Mouse (Mus musculus) liver, embryonic 12.5 days (tissue): ENCODE measurements around the gene Elmo1. TPM values are rescaled to one million over a fixed set of nuclear protein-coding genes. Genes with fewer than 3 reads are reported as not detected.

ENCODE experiments used
- ATAC-seq: fragments of 200-750 bp; cut with Nextera tagmentation; 2 replicates; pipeline ENCODE4 v1.8.0; 2017; ENCODE audit warnings: moderate number of reproducible peaks, mild to moderate bottlenecking, moderate library complexity
- H3K27ac ChIP-seq: fragments of 300-500 bp; sonication (generic); 2 replicates; pipeline ENCODE4 v1.5.1; 2016; ENCODE audit warnings: mild to moderate bottlenecking
- H3K27me3 ChIP-seq: fragments of 300-500 bp; sonication (generic); replicated peaks from 2 replicates; pipeline ENCODE4 v1.6.1; 2016; ENCODE audit warnings: mild to moderate bottlenecking, moderate library complexity
- H3K36me3 ChIP-seq: fragments of 300-500 bp; sonication (generic); 2 replicates; pipeline ENCODE4 v1.6.1; 2016; ENCODE audit warnings: mild to moderate bottlenecking, moderate library complexity
- H3K4me1 ChIP-seq: fragments of 300-500 bp; sonication (generic); 2 replicates; pipeline ENCODE4 v1.6.1; 2016
- H3K4me2 ChIP-seq: fragments of 300-500 bp; sonication (generic); 2 replicates; pipeline ENCODE4 v1.6.1; 2016; ENCODE audit warnings: mild to moderate bottlenecking, moderate library complexity
- H3K4me3 ChIP-seq: fragments of 300-500 bp; sonication (generic); 2 replicates; pipeline ENCODE4 v1.5.1; 2016; ENCODE audit warnings: mild to moderate bottlenecking, moderate library complexity
- H3K9ac ChIP-seq: fragments of 300-500 bp; sonication (generic); 2 replicates; pipeline ENCODE4 v1.6.1; 2016; ENCODE audit warnings: mild to moderate bottlenecking, moderate library complexity
- H3K9me3 ChIP-seq: fragments of 300-500 bp; sonication (generic); replicated peaks from 2 replicates; pipeline ENCODE4 v1.6.1; 2016; ENCODE audit warnings: mild to moderate bottlenecking, moderate library complexity
- WGBS: fragments of 180-500 bp; shearing (Covaris S2); methylation state at CpG from one replicate; pipeline ENCODE4 v1.1.7; 2016; ENCODE audit not compliant: insufficient replicate concordance; 5-methylcytosine and 5-hydroxymethylcytosine counted together
- polyA plus RNA-seq: library from polyadenylated mRNA; unstranded; fragments of >200 nt; fragmentation: Nextera tagmentation; extraction: Ambion mirVana; gene quantifications from 2 replicates; pipeline ENCODE4 v1.2.1, GENCODE M21; 2016

The Elmo1 gene
- polyA plus RNA-seq: 6.2 and 6.7 TPM in 2 replicates

GRCm38 (mm10) chr13:20090133-20090710, at the start of gene Elmo1:
Elmo1 (plus strand) TSS chr13:20090596.
- Histone ChIP-seq H3K4me3 (peak within 1 kb of the TSS; percentile 65), H3K27ac (peak within 1 kb of the TSS; percentile 68), H3K4me2 (peak within 1 kb of the TSS; percentile 83), H3K9ac (peak within 1 kb of the TSS; percentile 65), H3K36me3 (no peaks in the 10 kb centered on the region), H3K27me3 (peaks cover 65% of the 10 kb centered on the region), H3K9me3 (no peaks in the 10 kb centered on the region), H3K4me1 (peaks cover 16% of the 10 kb centered on the region)
- ATAC-seq: peak; percentile 40; the same call in 1 of the 2 replicates
- WGBS: under 1% methylated on average over 49 of the region's 49 CpGs

DNA sequence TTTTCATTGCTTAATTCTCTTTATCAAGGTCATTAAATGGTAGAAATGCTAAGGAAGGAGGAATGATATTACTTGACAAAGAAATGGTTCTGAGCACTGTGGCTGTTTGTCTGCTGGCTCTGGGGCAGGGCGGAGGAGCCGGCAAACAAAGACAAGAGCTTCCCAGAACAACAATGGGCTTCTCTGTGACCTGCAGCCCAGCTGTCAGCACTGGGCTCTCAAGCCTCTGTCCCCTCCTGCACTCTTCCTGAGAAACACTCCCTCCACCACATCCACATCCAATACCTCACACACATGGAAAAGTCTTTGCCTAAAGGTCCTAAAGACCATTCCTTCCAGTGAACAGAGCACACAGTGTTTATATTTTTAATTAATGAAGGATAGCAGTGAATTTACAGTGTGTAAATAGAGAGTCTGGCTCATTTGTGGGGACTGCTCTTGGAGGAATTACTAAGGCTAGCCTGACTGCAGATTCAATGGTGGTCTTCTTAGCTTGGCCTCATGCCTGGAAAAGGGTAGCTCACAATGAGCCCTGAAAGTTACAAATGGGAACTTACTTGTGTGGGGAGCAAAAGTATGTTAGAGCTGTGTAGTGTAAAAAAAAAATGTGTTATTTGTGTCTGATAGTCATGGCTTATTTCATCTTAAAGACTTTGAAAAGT, 49.1 kb upstream of the Elmo1 start:
- no peak overlapping the region for H3K27ac ChIP-seq
- no peak for ATAC-seq
- no peak overlapping the region for H3K4me3 ChIP-seq
- no peaks in the 10 kb centered on the region for H3K27me3 ChIP-seq
- no peak overlapping the region for H3K4me2 ChIP-seq
- no peaks in the 10 kb centered on the region for H3K9me3 ChIP-seq
- no peaks in the 10 kb centered on the region for H3K36me3 ChIP-seq
- no peak overlapping the region for H3K9ac ChIP-seq
- 51% methylated on average over 2 of the region's 2 CpGs for WGBS
- H3K4me1 ChIP-seq: no peaks in the 10 kb centered on the region

DNA sequence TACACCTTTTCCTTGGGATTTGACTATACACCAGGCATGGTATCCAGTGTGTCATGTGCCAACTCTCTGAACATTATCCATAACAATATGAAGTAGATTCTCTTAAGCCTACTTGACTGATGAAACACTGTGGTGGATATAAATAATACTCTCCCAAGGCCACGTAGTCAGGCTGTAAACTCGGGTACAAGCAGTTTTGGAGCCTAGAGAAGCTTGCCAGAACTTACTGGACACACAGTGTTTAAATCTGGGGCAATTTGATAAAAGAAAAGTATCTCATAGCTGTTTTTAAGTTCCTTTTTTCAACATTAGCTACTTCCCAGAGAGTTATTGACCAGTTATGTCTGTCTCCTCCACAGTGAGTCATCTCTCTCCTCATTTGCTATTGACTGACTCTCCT, 47.5 kb upstream of the Elmo1 start:
- no peaks in the 10 kb centered on the region for H3K36me3 ChIP-seq
- H3K4me3 ChIP-seq: no peak overlapping the region
- no peak overlapping the region for H3K27ac ChIP-seq
- WGBS: 49% methylated on average over 2 of the region's 2 CpGs
- ATAC-seq: no peak
- no peak overlapping the region for H3K4me2 ChIP-seq
- no peak overlapping the region for H3K9ac ChIP-seq
- H3K9me3 ChIP-seq: no peaks in the 10 kb centered on the region
- no peaks in the 10 kb centered on the region for H3K27me3 ChIP-seq
- no peaks in the 10 kb centered on the region for H3K4me1 ChIP-seq

DNA sequence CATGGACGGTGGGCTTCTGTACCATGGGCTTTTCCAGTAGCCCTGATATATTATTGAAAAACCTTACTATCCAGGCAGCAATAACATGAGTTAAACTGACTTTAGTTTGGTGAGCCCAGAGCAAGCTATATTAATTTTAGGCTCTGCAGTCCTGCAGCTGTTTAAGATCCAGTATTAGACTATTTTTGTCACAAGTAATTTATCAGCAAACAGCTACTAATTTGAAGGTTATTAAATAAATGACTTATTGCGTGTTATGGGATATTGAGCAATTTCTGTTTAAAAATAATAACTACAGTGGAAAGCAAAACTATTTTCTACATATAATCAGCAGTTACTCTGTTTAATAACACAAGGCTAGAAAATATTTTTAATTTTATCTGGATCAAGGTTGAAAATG, 45.0 kb upstream of the Elmo1 start:
- no peaks in the 10 kb centered on the region for H3K27me3 ChIP-seq
- no peaks in the 10 kb centered on the region for H3K9me3 ChIP-seq
- no peaks in the 10 kb centered on the region for H3K36me3 ChIP-seq
- ATAC-seq: no peak
- WGBS: 75% methylated on average over 2 of the region's 2 CpGs
- no peak overlapping the region for H3K4me2 ChIP-seq
- no peaks in the 10 kb centered on the region for H3K4me1 ChIP-seq
- no peak overlapping the region for H3K27ac ChIP-seq
- H3K9ac ChIP-seq: no peak overlapping the region
- H3K4me3 ChIP-seq: no peak overlapping the region

GRCm38 (mm10) chr13:20045836-20046235, 44.6 kb upstream of the Elmo1 start:
- Histone ChIP-seq H3K4me2 (no peak overlapping the region), H3K27me3 (no peaks in the 10 kb centered on the region)
- WGBS: 66% methylated on average over 5 of the region's 5 CpGs

GRCm38 (mm10) chr13:20046406-20046805, 44.0 kb upstream of the Elmo1 start:
- no peaks in the 10 kb centered on the region for H3K36me3 ChIP-seq
- ATAC-seq: no peak
- H3K27me3 ChIP-seq: no peaks in the 10 kb centered on the region
- WGBS: 72% methylated on average over 4 of the region's 4 CpGs
- no peak overlapping the region for H3K27ac ChIP-seq
- H3K4me1 ChIP-seq: no peaks in the 10 kb centered on the region
- H3K9me3 ChIP-seq: no peaks in the 10 kb centered on the region
- H3K9ac ChIP-seq: no peak overlapping the region
- H3K4me2 ChIP-seq: no peak overlapping the region
- no peak overlapping the region for H3K4me3 ChIP-seq

More at GRCm38 (mm10) chr13:20045836-20046235, 44.6 kb upstream of the Elmo1 start:
- H3K36me3 ChIP-seq: no peaks in the 10 kb centered on the region
- H3K9ac ChIP-seq: no peak overlapping the region
- no peak overlapping the region for H3K27ac ChIP-seq
- H3K4me1 ChIP-seq: no peaks in the 10 kb centered on the region
- H3K4me3 ChIP-seq: no peak overlapping the region
- H3K9me3 ChIP-seq: no peaks in the 10 kb centered on the region
- ATAC-seq: no peak

DNA sequence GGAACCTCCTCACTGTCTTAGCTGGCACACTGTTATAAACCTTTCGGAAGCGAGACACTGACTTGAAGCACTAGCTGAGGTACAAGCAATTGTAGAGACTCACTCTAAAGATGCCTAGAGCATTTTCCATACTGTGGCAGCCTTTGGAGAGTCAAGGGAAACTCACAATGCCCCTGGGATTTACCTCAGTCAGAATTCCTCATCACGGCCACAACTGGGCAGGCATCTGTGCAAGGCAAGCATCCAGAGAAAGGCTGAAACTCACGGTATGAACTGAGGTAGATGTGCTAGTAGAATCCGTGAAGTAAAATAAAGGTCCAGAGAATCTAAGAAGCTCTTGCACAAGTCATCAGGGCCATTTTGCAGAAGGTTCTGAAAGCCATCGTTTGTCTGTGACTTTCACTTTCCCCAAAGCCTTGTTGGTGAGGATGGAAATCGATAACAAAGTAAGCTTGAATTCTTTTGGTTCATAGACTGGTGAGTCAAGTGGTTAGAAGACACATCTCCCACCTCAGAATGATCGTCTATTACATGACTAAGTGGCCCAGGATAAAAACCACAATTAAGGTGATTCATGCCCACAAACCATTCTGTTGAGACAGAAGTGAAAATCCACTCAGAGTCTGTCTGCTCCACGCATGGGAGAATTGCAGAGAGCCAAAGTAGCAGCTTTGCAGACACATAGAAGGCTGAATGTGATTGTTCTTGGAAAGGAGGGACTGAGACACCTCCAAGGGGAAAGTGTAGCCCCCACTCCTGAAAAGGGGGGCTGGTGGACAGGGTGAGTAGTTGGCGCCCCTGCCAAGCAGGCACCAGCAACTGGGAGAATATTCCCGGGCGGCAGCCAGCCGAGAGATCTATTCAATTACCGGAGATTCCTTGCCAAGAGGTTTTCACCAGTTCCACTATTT, 42.2 kb upstream of the Elmo1 start:
- 53% methylated on average over 14 of the region's 14 CpGs for WGBS
- Histone ChIP-seq H3K9me3 (no peaks in the 10 kb centered on the region), H3K27ac (no peak overlapping the region), H3K36me3 (no peaks in the 10 kb centered on the region), H3K4me3 (no peak overlapping the region), H3K27me3 (no peaks in the 10 kb centered on the region), H3K9ac (no peak overlapping the region), H3K4me1 (no peaks in the 10 kb centered on the region), H3K4me2 (no peak overlapping the region)
- no peak for ATAC-seq

GRCm38 (mm10) chr13:20048837-20049160, 41.6 kb upstream of the Elmo1 start:
- no peaks in the 10 kb centered on the region for H3K36me3 ChIP-seq
- no peaks in the 10 kb centered on the region for H3K27me3 ChIP-seq
- no peak overlapping the region for H3K27ac ChIP-seq
- ATAC-seq: no peak
- H3K4me2 ChIP-seq: no peak overlapping the region
- no peaks in the 10 kb centered on the region for H3K4me1 ChIP-seq
- no peak overlapping the region for H3K9ac ChIP-seq
- H3K4me3 ChIP-seq: no peak overlapping the region
- WGBS: 65% methylated on average over 2 of the region's 2 CpGs
- H3K9me3 ChIP-seq: no peaks in the 10 kb centered on the region

GRCm38 (mm10) chr13:20049654-20050053, 40.7 kb upstream of the Elmo1 start:
- Histone ChIP-seq H3K9me3 (no peaks in the 10 kb centered on the region), H3K4me2 (no peak overlapping the region), H3K4me3 (no peak overlapping the region), H3K36me3 (no peaks in the 10 kb centered on the region), H3K4me1 (no peaks in the 10 kb centered on the region), H3K27ac (no peak overlapping the region), H3K9ac (no peak overlapping the region), H3K27me3 (no peaks in the 10 kb centered on the region)
- ATAC-seq: no peak
- WGBS: 25% methylated on average over 8 of the region's 8 CpGs

- H3K9me3 ChIP-seq: no peaks in the 10 kb centered on the region
- H3K27me3 ChIP-seq: no peaks in the 10 kb centered on the region
- H3K4me3 ChIP-seq: no peak overlapping the region
- no peak overlapping the region for H3K4me2 ChIP-seq
- no peak for ATAC-seq
- WGBS: 74% methylated on average over 10 of the region's 10 CpGs
- no peak overlapping the region for H3K27ac ChIP-seq
- H3K36me3 ChIP-seq: no peaks in the 10 kb centered on the region
- no peaks in the 10 kb centered on the region for H3K4me1 ChIP-seq
- no peak overlapping the region for H3K9ac ChIP-seq
Observed at GRCm38 (mm10) chr13:20050149-20050548, 40.2 kb upstream of the Elmo1 start.

DNA sequence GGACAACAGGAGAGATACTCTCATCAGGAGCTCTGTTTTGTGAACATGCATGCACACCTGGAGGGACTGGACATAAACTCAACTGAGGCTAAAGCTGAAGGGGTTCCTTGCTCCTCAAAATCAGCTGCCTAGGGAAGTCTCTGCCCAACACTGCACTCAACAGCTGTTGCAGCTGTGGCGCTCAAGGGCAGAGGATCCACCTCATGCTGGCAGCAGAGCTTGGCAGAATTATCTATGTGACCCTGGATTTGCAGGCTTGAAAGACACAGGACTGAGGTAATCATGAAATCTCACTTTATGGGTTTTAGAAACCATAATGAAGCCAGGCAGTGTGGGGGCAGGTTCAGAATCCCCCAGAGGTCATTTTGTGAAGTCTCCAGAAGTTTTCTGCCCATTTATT, 32.5 kb upstream of the Elmo1 start:
- no peaks in the 10 kb centered on the region for H3K36me3 ChIP-seq
- H3K4me1 ChIP-seq: no peaks in the 10 kb centered on the region
- no peak overlapping the region for H3K27ac ChIP-seq
- H3K4me2 ChIP-seq: no peak overlapping the region
- ATAC-seq: no peak
- no peaks in the 10 kb centered on the region for H3K9me3 ChIP-seq
- no peak overlapping the region for H3K4me3 ChIP-seq
- 79% methylated on average over 1 of the region's 1 CpGs for whole genome bisulfite sequencing
- no peak overlapping the region for H3K9ac ChIP-seq
- no peaks in the 10 kb centered on the region for H3K27me3 ChIP-seq

GRCm38 (mm10) chr13:20061031-20061430, 29.4 kb upstream of the Elmo1 start:
- Histone ChIP-seq H3K4me1 (no peaks in the 10 kb centered on the region), H3K36me3 (no peaks in the 10 kb centered on the region), H3K4me3 (no peak overlapping the region), H3K4me2 (no peak overlapping the region), H3K27ac (no peak overlapping the region), H3K9ac (no peak overlapping the region), H3K9me3 (no peaks in the 10 kb centered on the region), H3K27me3 (no peaks in the 10 kb centered on the region)
- 64% methylated on average over 5 of the region's 5 CpGs for WGBS
- no peak for ATAC-seq
